Mouse (Mus musculus) embryonic fibroblast, embryonic 13.5 days (primary cell): ENCODE measurements at regions not wholly inside any gene's neighbourhood (a gene's known extent, or its start where the extent isn't known, plus 50 kb on each side); places are given as distances from the start of the nearest gene placed in this dataset.

ENCODE experiments used
- CTCF ChIP-seq: IDR thresholded peaks from 2 replicates; pipeline ENCODE4 v1.5.1; 2011; ENCODE audit warnings: mild to moderate bottlenecking, control low read depth, low read length, moderate library complexity, borderline replicate concordance; ENCODE audit not compliant: insufficient read depth
- POLR2A ChIP-seq: IDR thresholded peaks from 2 replicates; pipeline ENCODE4 v1.6.1; 2011; ENCODE audit warnings: low read depth, mild to moderate bottlenecking, control low read depth, low read length, moderate library complexity

- TF ChIP-seq POLR2A (no peak), CTCF (no peak)
These were observed 243.6 kb downstream of the Rnf152 start for GRCm38 (mm10) chr1:105112762-105113525.
